Mouse (Mus musculus): ENCODE measurements around the gene D130052B06Rik.

- TF ChIP-seq POLR2A (IDR thresholded peaks at IDR 0.05; ENCODE audit: borderline replicate concordance, low read depth, low read length) (no peak), CTCF (IDR thresholded peaks at IDR 0.05; ENCODE audit: low read depth, low read length) (no peak)
These were observed 8.7 kb downstream of the D130052B06Rik start for GRCm38 (mm10) chr11:33607784-33608183.

Data from bone marrow macrophage, adult 2 months (primary cell).